Mouse (Mus musculus) C2C12 (cell line): ENCODE results near the gene C5ar2.

Experiments
- CEBPB ChIP-seq: IDR thresholded peaks from one replicate; pipeline ENCODE4 v1.6.1; 2011; ENCODE audit warnings: low read depth, mild to moderate bottlenecking, control low read depth, moderate library complexity
- CTCF ChIP-seq: IDR thresholded peaks from one replicate; pipeline ENCODE4 v1.5.1; 2011; ENCODE audit not compliant: control insufficient read depth, insufficient read depth, insufficient read length
- MAX ChIP-seq: IDR thresholded peaks from one replicate; pipeline ENCODE4 v1.6.1; 2011; ENCODE audit warnings: mild to moderate bottlenecking, control low read depth
- MYOD1 ChIP-seq: IDR thresholded peaks from one replicate; pipeline ENCODE4 v1.6.1; 2011; ENCODE audit warnings: low read depth; ENCODE audit not compliant: control insufficient read depth, insufficient read length
- MYOG ChIP-seq: IDR thresholded peaks from one replicate; pipeline ENCODE4 v1.6.1; 2011; ENCODE audit not compliant: control insufficient read depth, insufficient read length; ENCODE audit errors: extremely low read depth
- USF1 ChIP-seq: IDR thresholded peaks from one replicate; pipeline ENCODE4 v1.6.1; 2011; ENCODE audit warnings: low read depth, mild to moderate bottlenecking, control low read depth, moderate library complexity

DNA sequence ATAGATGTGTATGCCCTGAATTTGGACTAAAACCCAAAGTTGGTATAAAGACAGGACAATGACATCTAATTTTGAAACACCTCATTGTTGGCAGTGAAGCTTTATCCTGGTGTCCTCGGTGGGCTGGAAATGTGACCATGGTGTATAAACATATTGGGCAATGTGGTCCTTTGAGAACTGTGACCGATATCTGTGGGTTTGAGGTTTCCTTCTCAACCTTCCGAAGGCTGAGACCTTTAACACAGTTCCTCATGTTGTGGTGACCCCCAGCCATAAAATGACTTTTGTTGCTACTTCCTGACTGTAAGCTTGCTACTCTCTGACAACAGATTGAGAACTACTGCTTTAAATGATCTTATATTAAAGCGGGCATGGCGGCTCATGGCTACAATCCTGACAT lies 6.7 kb upstream of the C5ar2 start:
- TF ChIP-seq CTCF (no peak), MYOG (no peak), USF1 (no peak), MYOD1 (no peak), CEBPB (peak; percentile 16), MAX (no peak)
